Mouse (Mus musculus) C2C12 (cell line): ENCODE results near the gene Cyp3a16. TPM values are rescaled to one million over a fixed set of nuclear protein-coding genes. Genes with fewer than 3 reads are reported as not detected.
"Not testable (repeated sequence)": the region's sequence is repeated elsewhere in the genome, so short reads cannot be mapped to it uniquely, and the experiment has no call there.

Experiments used
- H3K27me3 ChIP-seq: one replicate; pipeline ENCODE4 v1.6.1; 2011; ENCODE audit not compliant: control insufficient read depth, insufficient read depth, insufficient read length
- H3K36me3 ChIP-seq: one replicate; pipeline ENCODE4 v1.6.1; 2011; ENCODE audit not compliant: control insufficient read depth, insufficient read depth
- H3K4me3 ChIP-seq: one replicate; pipeline ENCODE4 v1.5.1; 2011; ENCODE audit warnings: mild to moderate bottlenecking, control low read depth; ENCODE audit not compliant: poor library complexity, insufficient read depth, severe bottlenecking
- H3K79me2 ChIP-seq: one replicate; pipeline ENCODE4 v1.6.1; 2011; ENCODE audit not compliant: control insufficient read depth, insufficient read depth
- H3K79me3 ChIP-seq: one replicate; pipeline ENCODE4 v1.6.1; 2011; ENCODE audit warnings: low read depth, control low read depth
- H3ac ChIP-seq: one replicate; pipeline ENCODE3; 2011; ENCODE audit warnings: low read depth; ENCODE audit not compliant: control insufficient read depth, insufficient read length
- CEBPB ChIP-seq: IDR thresholded peaks from one replicate; pipeline ENCODE4 v1.6.1; 2011; ENCODE audit warnings: low read depth, mild to moderate bottlenecking, control low read depth, moderate library complexity
- CTCF ChIP-seq: IDR thresholded peaks from one replicate; pipeline ENCODE4 v1.5.1; 2011; ENCODE audit not compliant: control insufficient read depth, insufficient read depth, insufficient read length
- FOSL1 ChIP-seq: IDR thresholded peaks from one replicate; pipeline ENCODE4 v1.8.0; 2011; ENCODE audit warnings: mild to moderate bottlenecking, low read length; ENCODE audit not compliant: poor library complexity, insufficient read depth, severe bottlenecking
- MAX ChIP-seq: IDR thresholded peaks from one replicate; pipeline ENCODE4 v1.6.1; 2011; ENCODE audit warnings: mild to moderate bottlenecking, control low read depth
- MYOD1 ChIP-seq: IDR thresholded peaks from one replicate; pipeline ENCODE4 v1.6.1; 2011; ENCODE audit warnings: low read depth; ENCODE audit not compliant: control insufficient read depth, insufficient read length
- MYOG ChIP-seq: IDR thresholded peaks from one replicate; pipeline ENCODE4 v1.6.1; 2011; ENCODE audit not compliant: control insufficient read depth, insufficient read length; ENCODE audit errors: extremely low read depth
- USF1 ChIP-seq: IDR thresholded peaks from one replicate; pipeline ENCODE4 v1.6.1; 2011; ENCODE audit warnings: low read depth, mild to moderate bottlenecking, control low read depth, moderate library complexity
- long read RNA-seq, 2 experiments: library from polyadenylated mRNA; unstranded; transcript quantifications; one replicate each; pipeline ENCODE4 v2.0.0; 2019 to 2020
- polyA plus RNA-seq: library from polyadenylated mRNA; unstranded; fragments of >200 nt; fragmentation: generic; extraction: Trizol; gene quantifications from one replicate; pipeline ENCODE4 v1.2.1, GENCODE M21; 2012; ENCODE audit warnings: missing spikeins

The Cyp3a16 gene
- polyA plus RNA-seq: not detected
- long read RNA-seq, experiment 1: 0 reads
- long read RNA-seq, experiment 2: 0 reads

- H3K4me3 ChIP-seq, H3ac ChIP-seq, H3K79me3 ChIP-seq, H3K27me3 ChIP-seq, H3K36me3 ChIP-seq, H3K79me2 ChIP-seq: not testable (repeated sequence)
Measured at GRCm38 (mm10) chr5:145469623-145470022, at the start of gene Cyp3a16. Cyp3a16 (minus strand) TSS chr5:145469723.

- Histone ChIP-seq H3K27me3 (no peaks in the 10 kb centered on the region), H3K36me3 (no peaks in the 10 kb centered on the region), H3K4me3 (no peak overlapping the region), H3K79me2 (no peaks in the 10 kb centered on the region), H3ac (no peak overlapping the region), H3K79me3 (no peaks in the 10 kb centered on the region)
- TF ChIP-seq CEBPB: no peak
Measured at GRCm38 (mm10) chr5:145490300-145490699, 20.8 kb upstream of the Cyp3a16 start.

- H3K79me2 ChIP-seq: no peaks in the 10 kb centered on the region
- H3K27me3 ChIP-seq: no peaks in the 10 kb centered on the region
- H3ac ChIP-seq: no peak overlapping the region
- no peak overlapping the region for H3K4me3 ChIP-seq
- TF ChIP-seq MYOD1 (no peak), MYOG (no peak), CEBPB (no peak), USF1 (no peak), MAX (no peak), CTCF (no peak), FOSL1 (no peak)
- no peaks in the 10 kb centered on the region for H3K36me3 ChIP-seq
- H3K79me3 ChIP-seq: no peaks in the 10 kb centered on the region
Measured at GRCm38 (mm10) chr5:145464304-145465088, 5.0 kb downstream of the Cyp3a16 start.

- TF ChIP-seq CEBPB: no peak
- TF ChIP-seq MYOD1: no peak
- no peak for TF ChIP-seq MAX
- TF ChIP-seq FOSL1: no peak
- TF ChIP-seq MYOG: no peak
- no peak for TF ChIP-seq USF1
- TF ChIP-seq CTCF: no peak
- H3ac ChIP-seq: no peak overlapping the region
Measured at GRCm38 (mm10) chr5:145462321-145462720, 7.2 kb downstream of the Cyp3a16 start.

GRCm38 (mm10) chr5:145454389-145454788, 15.1 kb downstream of the Cyp3a16 start:
- TF ChIP-seq MYOG (no peak), USF1 (no peak), MYOD1 (no peak), MAX (no peak), CTCF (no peak), FOSL1 (no peak), CEBPB (no peak)
- no peaks in the 10 kb centered on the region for H3K27me3 ChIP-seq
- no peaks in the 10 kb centered on the region for H3K36me3 ChIP-seq
- H3K79me2 ChIP-seq: no peaks in the 10 kb centered on the region
- H3K79me3 ChIP-seq: no peaks in the 10 kb centered on the region
- no peak overlapping the region for H3K4me3 ChIP-seq
- no peak overlapping the region for H3ac ChIP-seq

More at GRCm38 (mm10) chr5:145462321-145462720, 7.2 kb downstream of the Cyp3a16 start:
- Histone ChIP-seq H3K4me3 (no peak overlapping the region), H3K79me3 (no peaks in the 10 kb centered on the region), H3K36me3 (no peaks in the 10 kb centered on the region), H3K79me2 (no peaks in the 10 kb centered on the region), H3K27me3 (no peaks in the 10 kb centered on the region)

GRCm38 (mm10) chr5:145433688-145434087, 35.8 kb downstream of the Cyp3a16 start:
- TF ChIP-seq USF1: no peak
- TF ChIP-seq MYOG: no peak
- no peak for TF ChIP-seq CEBPB
- no peak for TF ChIP-seq FOSL1
- no peak for TF ChIP-seq MYOD1
- Histone ChIP-seq H3K79me3 (no peaks in the 10 kb centered on the region), H3K36me3 (no peaks in the 10 kb centered on the region), H3K79me2 (no peaks in the 10 kb centered on the region), H3K4me3 (no peak overlapping the region), H3ac (no peak overlapping the region), H3K27me3 (no peaks in the 10 kb centered on the region)
